Comparison of ENCODE assay signal across 8 mouse cellular contexts in genomic region chr5:139669380-139669779, GRCm38 (mm10).
DNase-seq lines count a peak whose midpoint lies in the region; ATAC-seq lines count a peak whose summit lies in the region.

No protein-coding gene starts in this region.

- no peaks in the 10 kb centered on the region for H3K9me3 ChIP-seq in kidney, embryonic 15.5 days (replicated peaks)

- 0 out of 2 replicates have a peak, but pooled peaks have one; percentile 44 for ATAC-seq in kidney, embryonic 15.5 days (replicated peaks; ENCODE audit: low FRiP score)

- H3K4me1 ChIP-seq in kidney, embryonic 15.5 days, result peaks cover 33% of the 10 kb centered on the region

- H3K4me3 ChIP-seq in kidney, embryonic 15.5 days (replicated peaks), result no peak overlapping the region

- no peaks in the 10 kb centered on the region for H3K36me3 ChIP-seq in kidney, embryonic 15.5 days

- WGBS in kidney, embryonic 15.5 days, result 8% methylated on average over 8 of the region's 8 CpGs

- peak; percentile 84 for DNase-seq in left cerebral cortex, postnatal 4 days
- DNase-seq in left cerebral cortex, adult 11 months (ENCODE audit: low spot score), result no peak
- DNase-seq in R1 (ENCODE audit: low read depth, low spot score), result peak; percentile 44
- DNase-seq in cerebellum, adult 9-10 months, result peak; percentile 91
- peak; percentile 60 for DNase-seq in retina, postnatal 1 day
- no peak for DNase-seq in ovary, postnatal 10 days (ENCODE audit: low spot score)
- no peak for DNase-seq in spleen, postnatal 36 days (ENCODE audit: low spot score in 2 of 2)

- no peak overlapping the region for H3K4me2 ChIP-seq in kidney, embryonic 15.5 days

- no peak overlapping the region for H3K9ac ChIP-seq in kidney, embryonic 15.5 days

- H3K27ac ChIP-seq in kidney, embryonic 15.5 days, result no peak overlapping the region

- peaks cover 94% of the 10 kb centered on the region for H3K27me3 ChIP-seq in kidney, embryonic 15.5 days

- intact Hi-C loops in left cerebral cortex, postnatal 4 days (cut with DNase I), result loop anchor here (10.0 kb wide), 1 partner anchor 135 kb away; no protein-coding TSS in a partner anchor

Comparison
In these comparisons a context has a peak if more than half of its experiments do, and no peak if none do; other contexts are left out.
1. DNase-seq: peak in left cerebral cortex, postnatal 4 days (single experiment), R1 (single experiment), cerebellum, adult 9-10 months (single experiment) and retina, postnatal 1 day (single experiment); none in left cerebral cortex, adult 11 months (single experiment), ovary, postnatal 10 days (single experiment) and spleen, postnatal 36 days (0 of 2).